Mouse (Mus musculus): ENCODE measurements around the gene Jmjd1c.

Jmjd1c gene

DNA sequence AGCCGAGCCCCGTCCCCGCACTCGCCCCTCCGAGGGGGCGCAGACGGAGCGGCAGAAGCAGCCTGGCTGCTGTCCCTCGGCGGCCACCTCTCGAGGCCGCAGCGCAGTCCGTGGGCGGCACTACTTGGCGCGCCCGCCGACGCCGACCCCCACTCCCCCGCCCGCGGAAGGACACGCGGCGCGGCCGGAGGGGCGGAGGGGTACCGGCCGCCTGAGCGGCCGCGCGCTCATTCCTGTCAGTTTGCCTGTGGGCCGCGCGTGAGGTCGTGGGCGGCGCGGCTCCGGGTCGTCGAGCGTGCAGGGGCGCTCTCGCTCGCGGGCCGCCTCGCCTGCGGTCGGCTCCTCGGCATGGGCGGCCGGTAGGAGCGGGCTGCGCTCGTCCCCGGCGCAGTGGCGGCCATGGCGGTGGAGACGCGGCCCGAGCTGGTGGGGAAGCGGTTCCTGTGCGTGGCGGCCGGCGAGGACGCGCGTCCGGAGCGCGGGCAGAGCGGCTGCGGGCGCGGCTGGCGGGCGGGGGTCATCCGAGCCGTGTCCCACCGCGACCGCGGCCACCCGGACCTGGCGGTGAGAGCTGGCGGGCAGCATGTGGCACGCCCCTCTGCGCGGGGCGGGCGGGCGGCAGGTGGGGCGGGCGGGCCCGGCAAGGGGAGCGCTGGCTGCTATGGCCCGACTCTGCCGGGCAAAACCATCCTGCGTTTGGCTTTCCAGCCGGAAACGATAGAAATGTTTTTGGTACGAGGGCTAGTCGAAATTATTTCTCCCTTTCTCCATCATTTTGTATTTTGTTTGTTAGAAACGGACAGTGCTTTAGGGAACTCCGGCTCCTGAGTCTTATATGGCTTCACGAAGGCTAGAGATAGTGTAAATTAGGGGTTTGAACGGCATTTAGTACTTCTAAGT, 31.2 kb downstream of the Jmjd1c start:
- in situ Hi-C loops (cut with MboI, MseI), result no loop called here

DNA sequence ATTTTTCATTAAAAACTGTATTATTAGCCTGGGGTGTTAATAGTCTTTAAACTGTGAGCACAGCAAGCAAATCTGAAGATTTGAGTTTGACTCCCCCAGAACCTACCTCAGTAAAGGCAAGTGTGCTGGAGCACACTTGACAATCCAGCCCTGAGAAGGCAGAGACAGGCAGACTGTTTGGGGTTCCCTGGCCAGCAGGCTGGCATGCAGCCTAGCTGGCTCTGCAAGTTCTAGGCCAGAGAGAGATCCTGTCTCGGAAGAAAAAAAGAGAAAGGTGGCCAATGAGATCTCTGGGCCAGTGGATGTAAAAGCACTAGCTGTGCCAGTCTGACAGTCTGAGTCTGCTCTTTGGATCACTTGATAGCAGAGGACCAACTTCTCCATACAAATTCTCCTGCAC, 33.6 kb downstream of the Jmjd1c start:
- in situ Hi-C loops (cut with MboI, MseI), result no loop called here

DNA sequence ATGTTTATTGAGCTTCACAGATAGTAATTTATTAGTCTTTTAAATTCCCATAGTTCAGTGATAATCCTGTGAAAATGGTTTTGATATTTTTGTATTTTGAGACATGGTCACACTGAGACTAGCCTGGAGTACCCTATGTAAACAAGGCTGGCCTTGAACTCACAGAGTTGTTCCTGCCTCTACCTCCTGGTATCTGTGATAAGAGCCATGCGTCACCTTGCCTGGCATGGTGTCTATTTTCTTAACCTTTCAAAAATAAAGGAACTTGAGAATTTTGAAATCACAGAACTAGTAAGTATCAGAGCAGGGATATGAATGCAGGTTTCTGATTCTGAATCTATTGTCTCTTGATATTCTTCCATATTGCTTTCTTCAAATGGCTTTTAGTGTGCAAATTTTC, 35.8 kb downstream of the Jmjd1c start:
- in situ Hi-C loops (cut with MboI, MseI), result no loop called here

DNA sequence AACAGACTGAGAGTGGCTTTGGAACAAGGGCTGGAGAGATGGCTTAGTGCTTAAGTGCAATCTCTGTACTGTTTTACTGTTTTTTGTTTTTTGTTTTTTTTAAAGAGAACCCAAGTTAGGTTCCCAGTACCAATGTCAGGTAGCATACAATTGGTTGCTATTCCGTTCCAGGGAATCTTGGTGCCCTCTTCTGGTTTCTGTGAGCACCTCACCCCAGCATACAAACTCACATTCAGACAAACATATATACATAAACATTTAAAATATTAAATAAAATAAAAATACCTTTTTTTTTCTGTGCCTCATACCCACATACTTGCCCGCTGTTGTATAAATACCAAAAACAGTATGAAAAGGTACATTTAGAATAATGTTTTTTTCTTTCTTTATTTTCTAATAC, 38.4 kb downstream of the Jmjd1c start:
- in situ Hi-C loops (cut with MboI, MseI), result no loop called here

DNA sequence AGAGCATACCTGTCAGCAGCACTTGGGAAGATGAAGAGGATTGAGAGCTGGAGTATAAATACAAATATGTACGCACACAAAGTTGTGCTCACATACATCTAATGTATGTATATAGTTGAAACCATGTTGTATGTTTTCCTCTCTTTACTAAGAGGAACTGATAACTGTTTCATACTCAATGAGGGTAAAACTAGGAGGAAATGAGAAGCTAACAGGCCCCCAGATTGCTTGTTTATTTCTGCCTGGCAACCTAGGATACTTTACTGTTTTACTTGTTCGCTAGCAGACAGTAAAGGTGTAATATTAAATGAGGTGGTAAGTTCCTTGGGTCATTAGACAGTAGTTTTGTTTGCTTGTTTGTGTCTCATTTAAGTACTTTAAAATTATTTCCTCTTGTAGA, 41.5 kb downstream of the Jmjd1c start:
- in situ Hi-C loops (cut with MboI, MseI), result no loop called here

DNA sequence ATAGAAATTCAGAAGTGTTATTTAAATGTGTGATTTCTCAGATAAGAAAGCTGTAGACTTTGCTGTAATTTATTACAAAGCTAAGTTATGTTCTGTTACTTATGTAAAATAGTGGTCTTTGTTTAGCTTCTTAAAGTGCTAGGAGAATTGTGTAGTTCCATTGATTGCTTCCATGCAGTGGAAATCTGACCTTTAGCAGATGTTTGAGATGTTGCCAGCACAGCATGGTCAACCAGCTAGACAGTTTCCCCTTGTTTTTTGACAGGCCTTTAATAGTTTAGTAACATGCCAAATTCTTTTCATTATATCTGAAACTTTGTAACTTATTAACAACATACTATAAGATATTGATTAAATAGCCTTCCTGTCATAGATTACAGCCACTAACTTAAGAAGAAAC, 47.7 kb downstream of the Jmjd1c start:
- in situ Hi-C loops (cut with MboI, MseI), result no loop called here

DNA sequence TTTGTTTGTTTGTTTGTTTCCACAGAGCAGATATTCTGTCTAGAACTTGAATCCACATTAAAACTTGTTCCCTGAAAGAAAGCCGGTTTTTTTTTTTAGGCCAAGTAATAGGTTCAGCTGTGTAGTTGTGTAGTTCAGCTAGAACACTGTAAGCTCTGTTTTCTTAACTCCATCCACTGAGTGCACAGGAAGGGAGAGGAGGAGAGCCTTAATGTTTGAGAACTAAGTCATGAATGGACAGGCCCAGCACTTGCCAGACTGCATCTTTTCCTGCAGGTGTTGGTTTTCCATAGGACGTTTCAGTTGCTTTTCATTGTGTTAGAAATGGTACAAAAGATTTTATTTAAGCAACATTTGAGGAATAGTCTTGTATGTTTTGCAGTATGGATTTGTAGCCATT, 48.3 kb downstream of the Jmjd1c start:
- in situ Hi-C loops (cut with MboI, MseI), result no loop called here

DNA sequence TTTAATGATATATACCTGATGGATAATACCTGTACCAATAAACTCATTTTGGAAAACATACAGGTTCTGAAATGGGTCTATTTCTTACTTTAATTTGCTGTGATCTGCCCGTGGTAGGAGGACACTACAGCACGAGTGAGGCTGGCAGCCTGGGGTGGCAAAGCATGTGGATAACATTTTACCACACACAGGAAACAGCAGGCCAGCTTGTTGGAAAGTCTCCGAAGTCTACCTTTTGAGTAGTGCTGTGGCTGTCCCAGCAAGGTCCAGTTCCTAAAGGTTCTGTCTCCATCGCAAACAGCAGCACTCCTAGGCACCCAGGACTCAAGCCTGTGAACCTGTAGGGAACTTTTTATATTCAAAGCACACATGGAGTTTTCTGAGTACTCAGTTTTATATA, 49.7 kb downstream of the Jmjd1c start:
- in situ Hi-C loops (cut with MboI, MseI), result no loop called here

DNA sequence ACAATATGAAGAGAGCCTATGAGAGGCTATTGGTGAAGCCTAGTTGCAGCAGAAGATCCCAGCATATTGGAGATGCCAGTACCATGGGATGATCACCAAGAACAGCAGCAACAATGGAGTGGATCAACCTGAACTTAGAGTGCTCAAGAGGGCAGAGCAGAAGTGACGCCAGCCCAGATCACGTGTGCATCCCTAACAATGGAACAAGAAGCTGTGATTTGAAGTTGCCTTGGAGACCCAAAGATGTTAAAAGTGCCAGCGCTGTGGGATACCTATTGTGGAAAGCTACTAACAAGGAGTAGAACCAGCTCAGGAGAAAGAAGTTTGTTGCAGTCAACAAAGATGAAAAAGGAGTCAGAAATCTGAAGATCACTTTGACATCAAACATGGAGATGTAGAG, 55.8 kb downstream of the Jmjd1c start:
- in situ Hi-C loops (cut with MboI, MseI), result no loop called here

DNA sequence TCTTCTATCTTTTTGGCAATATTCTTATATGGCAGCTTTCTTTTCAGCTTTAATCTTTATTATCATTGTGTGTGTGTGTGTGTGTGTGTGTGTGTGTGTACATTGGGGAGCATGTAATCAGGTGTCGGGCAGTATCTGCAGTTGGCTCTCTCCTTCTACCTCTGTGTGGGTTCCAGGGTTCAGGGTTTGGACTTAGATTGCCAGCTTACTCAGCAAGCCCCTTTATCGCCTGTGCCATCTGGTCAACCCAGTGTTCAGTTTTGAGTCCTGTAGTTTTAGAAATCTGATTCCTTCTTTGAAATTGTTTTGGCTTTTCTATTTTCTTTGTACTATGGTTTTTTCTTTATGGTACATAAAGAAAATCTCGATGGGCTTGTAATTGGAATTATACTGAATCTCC, 58.7 kb downstream of the Jmjd1c start:
- in situ Hi-C loops (cut with MboI, MseI), result no loop called here

DNA sequence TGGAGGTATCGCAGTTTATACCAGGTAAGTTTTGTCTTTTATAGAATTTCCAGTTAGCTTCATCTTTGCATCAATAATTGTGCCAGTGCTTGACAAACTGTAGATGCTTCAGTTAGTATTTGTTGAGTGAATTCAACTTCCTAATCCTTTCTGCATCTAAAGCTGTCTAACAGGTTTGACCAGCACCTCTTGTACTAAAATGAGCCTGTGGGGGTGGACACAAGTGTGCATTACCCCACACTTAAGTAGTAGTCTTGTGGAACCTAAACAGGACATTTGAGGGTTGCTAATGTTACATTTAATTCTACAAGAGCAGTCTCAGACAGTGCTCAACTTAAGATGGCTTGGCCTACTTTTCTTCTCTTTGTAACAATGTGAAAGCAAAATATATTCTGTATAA, 78.1 kb downstream of the Jmjd1c start:
- in situ Hi-C loops (cut with MboI, MseI), result no loop called here

DNA sequence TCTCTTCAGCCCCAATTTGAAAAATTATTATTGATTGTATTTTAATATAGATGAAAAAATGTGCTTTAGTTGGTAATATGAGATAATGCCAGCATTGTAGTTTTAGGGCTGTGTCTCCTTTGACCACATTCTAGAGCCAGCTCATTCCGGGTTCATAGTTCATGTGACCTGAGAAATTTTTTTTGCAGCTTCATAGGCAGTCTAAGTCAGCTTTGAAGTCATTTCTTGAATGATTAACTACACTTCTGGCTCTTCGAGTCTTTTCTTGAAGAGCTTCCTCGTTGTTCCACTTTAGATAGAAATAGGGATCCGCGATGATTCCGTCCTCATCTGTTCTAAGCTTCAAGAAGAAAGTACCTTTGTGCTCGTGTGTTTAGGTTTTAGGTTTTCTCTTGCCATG, 80.1 kb downstream of the Jmjd1c start:
- in situ Hi-C loops (cut with MboI, MseI), result no loop called here

DNA sequence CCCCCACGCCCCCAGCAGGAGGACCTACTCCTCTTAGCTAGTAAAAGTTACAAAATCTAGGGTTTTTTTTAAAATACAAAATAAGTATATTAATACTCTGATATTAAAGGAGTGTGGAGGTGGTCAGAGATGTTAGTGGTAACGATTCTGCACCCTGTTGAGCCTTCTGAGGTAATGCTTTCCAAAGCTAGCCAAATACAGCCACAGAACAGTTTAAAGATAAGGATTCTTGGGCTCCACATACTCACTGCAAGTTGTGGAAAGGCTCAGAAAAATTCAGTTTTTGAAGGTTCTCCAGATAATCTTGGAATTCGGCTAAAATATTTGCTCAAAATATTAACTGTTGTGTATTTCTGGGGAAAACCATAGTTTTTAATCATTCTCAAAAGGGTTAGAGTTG, 81.0 kb downstream of the Jmjd1c start:
- in situ Hi-C loops (cut with MboI, MseI), result no loop called here

DNA sequence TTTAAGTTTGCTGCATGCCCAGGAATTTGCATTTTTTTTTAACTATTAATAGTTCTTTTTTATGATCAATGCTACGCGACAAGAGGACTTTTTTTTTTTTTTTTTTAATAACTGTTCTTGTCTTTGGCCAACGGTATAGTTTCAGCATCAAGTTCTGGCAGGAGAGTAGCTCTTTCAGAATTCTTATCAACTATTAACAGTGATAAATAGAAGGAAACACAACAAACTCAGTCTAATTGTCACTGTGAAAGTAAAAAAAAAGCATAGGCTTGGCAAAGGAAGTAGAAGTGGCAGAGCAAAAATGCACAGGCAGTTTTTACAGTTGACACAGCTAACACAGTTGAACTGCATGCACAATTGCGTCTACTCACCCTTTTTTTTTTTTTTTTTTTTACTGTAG, 81.5 kb downstream of the Jmjd1c start:
- in situ Hi-C loops (cut with MboI, MseI), result no loop called here

DNA sequence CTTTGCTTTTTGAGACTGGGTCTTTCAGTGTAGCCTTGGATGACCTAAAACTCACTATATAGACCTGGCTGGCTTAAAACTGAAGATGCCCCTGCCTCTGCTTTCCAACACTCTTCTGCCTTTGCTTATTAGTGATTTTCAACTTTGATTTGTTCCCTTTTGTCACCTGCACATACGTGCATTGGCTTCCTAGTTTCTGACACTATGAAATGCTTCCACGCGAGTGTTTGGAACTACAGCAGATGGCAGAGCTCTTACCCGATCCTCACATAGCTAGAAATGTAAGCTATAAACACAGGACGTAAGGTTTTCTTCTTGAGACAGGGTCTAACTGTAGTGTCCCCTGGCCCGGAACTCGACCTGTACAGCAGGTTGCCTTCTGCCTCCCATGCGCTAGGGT, 84.1 kb downstream of the Jmjd1c start:
- in situ Hi-C loops (cut with MboI, MseI), result no loop called here

DNA sequence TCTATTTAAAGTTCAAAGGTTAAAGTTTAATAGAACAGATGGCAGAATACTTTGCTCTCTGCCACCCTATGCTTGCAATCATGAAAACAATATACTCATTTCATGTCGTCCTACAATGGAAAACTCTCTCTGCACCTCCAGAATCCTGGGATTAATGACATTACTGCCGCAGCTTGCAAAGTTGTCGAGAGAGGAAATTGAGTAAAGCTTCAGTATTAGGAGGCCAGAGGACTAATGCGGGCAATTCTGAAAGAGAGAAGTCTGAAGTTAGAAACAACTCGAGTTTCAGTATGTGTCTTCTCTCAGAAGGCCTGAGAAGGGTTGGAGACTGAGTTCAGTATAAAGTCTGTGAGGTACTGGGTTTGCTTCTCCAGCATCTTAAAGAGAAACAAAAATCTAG, 84.9 kb downstream of the Jmjd1c start:
- in situ Hi-C loops (cut with MboI, MseI), result no loop called here

DNA sequence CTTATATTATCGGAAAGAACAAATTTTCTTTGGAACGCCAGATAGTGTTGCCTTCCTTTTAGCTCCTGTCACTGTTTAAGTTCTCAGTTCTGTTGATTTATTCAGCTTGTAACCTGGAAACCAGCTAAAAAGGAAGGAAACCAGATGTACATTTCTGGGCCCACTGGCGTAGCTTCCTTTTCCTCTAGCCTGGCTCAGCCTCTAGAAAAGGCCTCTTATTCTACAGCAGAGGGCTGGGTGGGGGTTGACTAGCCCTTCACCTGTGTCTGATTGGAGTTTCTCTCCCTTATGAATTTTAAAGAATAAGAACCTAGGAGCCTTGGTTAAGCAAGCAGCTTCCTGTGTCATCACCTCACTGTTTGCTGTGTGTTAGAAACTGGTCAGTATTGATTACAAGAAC, 86.7 kb downstream of the Jmjd1c start:
- in situ Hi-C loops (cut with MboI, MseI), result no loop called here

DNA sequence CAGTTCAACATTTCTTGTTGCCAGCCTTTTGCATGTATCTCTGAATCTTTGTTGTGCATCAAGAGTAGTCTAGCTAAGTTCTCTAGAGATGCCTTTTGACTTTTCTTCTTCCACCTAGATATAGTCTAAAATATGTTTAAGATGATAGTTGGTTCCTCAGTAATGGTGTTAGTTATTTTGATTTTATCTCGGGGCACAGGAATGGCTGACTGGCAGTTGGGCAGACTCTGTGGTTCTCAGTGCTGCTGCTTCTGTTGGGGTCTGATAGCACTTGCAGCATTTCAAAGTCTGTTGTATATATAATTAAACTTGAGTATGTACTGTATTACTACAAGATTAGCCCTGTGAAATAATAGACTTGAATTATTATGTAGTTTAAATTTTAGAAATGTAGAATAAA, 87.2 kb downstream of the Jmjd1c start:
- in situ Hi-C loops (cut with MboI, MseI), result no loop called here

DNA sequence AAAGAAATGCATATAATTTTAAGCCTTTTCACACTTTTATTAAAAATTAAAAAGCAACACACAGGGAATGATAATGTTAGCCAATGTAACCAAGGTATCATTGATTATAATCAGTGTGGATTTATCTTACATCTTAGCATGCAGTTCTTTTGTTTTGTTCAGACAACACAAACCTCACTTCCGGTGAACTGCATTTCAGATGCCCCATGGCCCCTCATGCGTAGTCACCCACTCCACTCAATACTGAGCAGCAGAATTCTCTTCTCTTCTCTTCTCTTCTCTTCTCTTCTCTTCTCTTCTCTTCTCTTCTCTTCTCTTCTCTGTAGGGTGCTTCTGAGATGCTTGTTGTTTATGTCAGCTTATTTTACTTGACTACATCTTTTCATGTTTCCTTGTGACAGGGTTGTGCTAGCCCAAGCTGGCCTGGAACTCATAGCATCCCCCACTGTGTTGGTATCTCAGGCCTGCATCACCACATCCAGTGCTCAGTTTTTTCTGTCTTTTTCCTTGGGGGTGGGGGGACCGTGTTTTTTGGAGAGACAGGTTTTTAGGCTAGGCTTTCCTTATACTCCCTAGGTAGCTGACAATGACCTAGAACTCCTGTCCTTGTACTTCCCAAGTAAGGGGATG, 88.6 kb downstream of the Jmjd1c start:
- in situ Hi-C loops (cut with MboI, MseI), result no loop called here

DNA sequence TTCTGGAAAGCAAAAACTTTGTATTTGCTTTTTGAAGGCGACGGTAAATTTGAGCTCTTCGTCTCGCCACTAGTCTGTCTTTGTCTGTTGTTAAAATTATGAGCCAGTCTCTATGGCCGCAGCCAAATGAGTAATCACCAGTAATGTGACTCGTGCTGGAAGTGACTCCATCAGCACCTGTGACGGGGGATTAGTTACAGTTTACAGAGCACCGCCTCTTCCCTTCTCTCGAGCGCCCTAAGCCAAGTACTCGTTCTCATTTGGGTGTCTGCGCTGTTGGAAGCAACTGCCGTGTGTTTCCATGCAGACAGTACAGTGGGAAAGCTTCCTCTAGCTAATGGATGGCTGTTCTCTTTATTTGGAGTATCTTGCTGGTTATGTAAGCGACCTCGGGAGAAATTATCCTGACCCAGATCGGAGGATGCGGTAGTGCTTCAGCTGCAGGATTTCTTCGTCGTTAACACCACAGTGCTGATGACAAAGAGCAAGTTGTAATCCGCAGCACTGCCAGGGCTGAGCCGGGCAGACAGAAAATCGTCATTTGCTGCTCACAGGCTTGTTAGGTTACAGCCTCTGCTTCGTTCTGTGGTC, 89.7 kb downstream of the Jmjd1c start:
- in situ Hi-C loops (cut with MboI, MseI), result no loop called here

DNA sequence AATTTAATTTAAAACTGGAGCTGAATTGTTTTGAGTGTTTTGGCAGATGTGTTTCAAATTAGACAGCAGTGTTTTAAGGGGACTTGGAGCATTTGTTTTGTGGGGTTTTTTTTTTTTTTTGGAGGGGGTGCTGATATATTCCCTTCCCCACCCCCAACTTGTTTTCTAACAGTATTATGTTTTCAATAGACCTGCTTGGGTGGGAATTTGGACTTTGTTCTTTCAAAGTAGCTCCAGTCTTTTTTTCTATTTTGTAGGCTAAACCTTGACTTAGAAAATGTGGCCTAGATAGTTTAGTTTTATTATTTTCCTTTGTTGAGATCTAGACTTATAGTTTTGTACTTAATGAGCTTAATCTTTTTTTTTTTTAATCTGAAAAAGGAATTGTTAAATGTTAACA, 90.6 kb downstream of the Jmjd1c start:
- in situ Hi-C loops (cut with MboI, MseI), result no loop called here

DNA sequence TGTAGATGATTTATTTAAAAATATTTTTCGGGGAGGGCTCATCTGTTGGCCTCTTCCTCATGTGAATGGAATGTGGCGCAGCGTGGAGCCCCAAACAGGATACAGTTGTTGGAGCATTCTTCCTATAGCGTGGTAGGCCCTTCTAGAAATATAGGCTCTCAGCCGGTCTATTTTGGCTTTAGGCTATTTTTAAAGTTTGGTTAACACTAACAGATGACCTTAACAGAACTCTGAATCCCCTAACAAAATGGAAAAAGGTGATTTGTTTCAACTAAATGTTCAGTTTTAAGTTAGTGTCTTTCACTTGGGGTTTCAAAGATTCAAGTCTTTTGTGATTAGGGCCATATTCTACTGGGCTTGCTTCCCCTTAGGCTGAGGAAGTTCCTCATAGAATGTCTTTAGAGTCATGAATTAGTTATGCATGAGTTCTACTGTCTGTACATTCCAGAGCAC, 91.1 kb downstream of the Jmjd1c start:
- in situ Hi-C loops (cut with MboI, MseI), result no loop called here

DNA sequence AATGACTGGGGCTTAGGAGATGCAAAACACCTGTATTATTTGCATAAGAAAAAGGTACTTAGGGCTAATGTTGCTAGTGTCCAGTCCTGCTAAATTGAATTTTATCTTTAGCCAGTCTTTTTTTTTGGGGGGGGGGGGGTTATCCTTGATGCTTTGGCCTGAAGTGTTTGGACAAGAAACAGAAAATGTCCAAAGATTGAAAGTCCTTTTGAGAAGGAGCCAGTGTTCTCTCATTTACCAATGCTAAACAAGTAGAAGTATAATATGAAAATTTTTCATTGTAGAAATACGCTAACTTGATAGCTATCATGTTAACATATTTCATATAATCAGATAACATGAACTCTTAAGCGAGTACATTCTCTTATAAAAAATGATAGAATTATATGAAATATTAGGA, 92.0 kb downstream of the Jmjd1c start:
- in situ Hi-C loops (cut with MboI, MseI), result no loop called here

Data from T-helper 2 cell (primary cell).